Mouse (Mus musculus) forebrain, postnatal 0 days (tissue): ENCODE measurements around the gene Cxcl10. TPM values are rescaled to one million over a fixed set of nuclear protein-coding genes. Genes with fewer than 3 reads are reported as not detected.

Source experiments
- ATAC-seq: fragments of 200-750 bp; cut with Nextera tagmentation; 2 replicates; pipeline ENCODE4 v1.8.0; 2017; ENCODE audit warnings: mild to moderate bottlenecking, moderate library complexity
- DNase-seq: peaks from one replicate; pipeline ENCODE4 v3.0.0-alpha.2; 2015
- H3K27ac ChIP-seq: fragments of 300-500 bp; sonication (generic); 2 replicates; pipeline ENCODE4 v1.5.1; 2014; ENCODE audit warnings: low read depth, mild to moderate bottlenecking, antibody characterized with exemption, low read length, moderate library complexity, mixed read lengths
- H3K27me3 ChIP-seq: fragments of 300-500 bp; sonication (generic); 2 replicates; pipeline ENCODE4 v1.6.1; 2014; ENCODE audit warnings: mild to moderate bottlenecking, low read length, mixed read lengths; ENCODE audit not compliant: insufficient read depth
- H3K36me3 ChIP-seq: fragments of 300-500 bp; sonication (generic); 2 replicates; pipeline ENCODE4 v1.6.1; 2014; ENCODE audit warnings: mild to moderate bottlenecking, moderate library complexity; ENCODE audit not compliant: insufficient read depth
- H3K4me1 ChIP-seq: fragments of 300-500 bp; sonication (generic); 2 replicates; pipeline ENCODE4 v1.6.1; 2014; ENCODE audit warnings: antibody characterized with exemption; ENCODE audit not compliant: insufficient read depth
- H3K4me2 ChIP-seq: fragments of 300-500 bp; sonication (generic); 2 replicates; pipeline ENCODE4 v1.6.1; 2014; ENCODE audit warnings: low read depth, mild to moderate bottlenecking, moderate library complexity
- H3K4me3 ChIP-seq: fragments of 300-500 bp; sonication (generic); 2 replicates; pipeline ENCODE4 v1.5.1; 2014; ENCODE audit warnings: low read depth, low read length, mixed read lengths
- H3K9ac ChIP-seq: fragments of 300-500 bp; sonication (generic); 2 replicates; pipeline ENCODE4 v1.6.1; 2014; ENCODE audit warnings: mild to moderate bottlenecking
- H3K9me3 ChIP-seq: fragments of 300-500 bp; sonication (generic); 2 replicates; pipeline ENCODE4 v1.6.1; 2016; ENCODE audit warnings: low read length
- CTCF ChIP-seq: sonication (generic); IDR thresholded peaks from 2 replicates; pipeline ENCODE4 v1.5.1; 2016; ENCODE audit warnings: antibody characterized with exemption, control low read depth, low read depth
- WGBS: fragments of 180-500 bp; shearing (Covaris S2); extraction: QIAGEN DNeasy Blood & Tissue Kit; methylation state at CpG from one replicate; pipeline ENCODE4 v1.1.7; 2014; 5-methylcytosine and 5-hydroxymethylcytosine counted together
- polyA plus RNA-seq: library from polyadenylated mRNA; unstranded; fragments of >200 nt; fragmentation: Nextera tagmentation; extraction: Ambion mirVana; gene quantifications from 2 replicates; pipeline ENCODE4 v1.2.1, GENCODE M21; 2015
- total RNA-seq: library from RNA; depleted of rRNA; stranded (reverse); fragments of >200 nt; gene quantifications from 2 replicates; pipeline ENCODE4 v1.2.3, GENCODE M21; 2014

Gene Cxcl10
- total and polyA plus RNA-seq, 2 experiments from 2014 or later: 0.28 to 0.86 TPM

- Histone ChIP-seq H3K27me3 (no peaks in the 10 kb centered on the region), H3K4me3 (no peak overlapping the region), H3K4me1 (no peaks in the 10 kb centered on the region), H3K36me3 (no peaks in the 10 kb centered on the region), H3K4me2 (peak overlapping the region; percentile 30), H3K27ac (no peak overlapping the region), H3K9me3 (no peaks in the 10 kb centered on the region), H3K9ac (no peak overlapping the region)
- ATAC-seq (no peak), DNase-seq (peak; percentile 32)
- no peak for TF ChIP-seq CTCF
- WGBS: 30% methylated on average over 9 of the region's 9 CpGs
These were observed 16.3 kb downstream of the Cxcl10 start for GRCm38 (mm10) chr5:92332359-92332840.

GRCm38 (mm10) chr5:92331635-92332338 lies 16.9 kb downstream of the Cxcl10 start, which contains the start of gene Art3:
Gene Art3, plus strand, starts transcription at chr5:92331827.
- H3K4me3 ChIP-seq: no peak within 1 kb of the TSS
- TF ChIP-seq CTCF: no peak
- H3K27ac ChIP-seq: no peak within 1 kb of the TSS
- H3K9ac ChIP-seq: no peak within 1 kb of the TSS
- H3K4me2 ChIP-seq: peak within 1 kb of the TSS; percentile 30
- DNase-seq (no peak), ATAC-seq (no peak)
- H3K9me3 ChIP-seq: no peaks in the 10 kb centered on the region
- WGBS: 93% methylated on average over 17 of the region's 17 CpGs
- H3K4me1 ChIP-seq: no peaks in the 10 kb centered on the region
- no peaks in the 10 kb centered on the region for H3K36me3 ChIP-seq
- no peaks in the 10 kb centered on the region for H3K27me3 ChIP-seq

GRCm38 (mm10) chr5:92331122-92331521 lies 17.6 kb downstream of the Cxcl10 start:
- Histone ChIP-seq H3K36me3 (no peaks in the 10 kb centered on the region), H3K4me1 (no peaks in the 10 kb centered on the region), H3K27me3 (no peaks in the 10 kb centered on the region), H3K4me3 (no peak overlapping the region), H3K4me2 (no peak overlapping the region), H3K27ac (no peak overlapping the region), H3K9ac (no peak overlapping the region), H3K9me3 (no peaks in the 10 kb centered on the region)
- 91% methylated on average over 12 of the region's 12 CpGs for WGBS
- TF ChIP-seq CTCF: no peak
- DNase-seq (no peak), ATAC-seq (no peak)

- no peak within 1 kb of the TSS for H3K4me3 ChIP-seq
- no peak for DNase-seq
- no peak for TF ChIP-seq CTCF
- no peak within 1 kb of the TSS for H3K27ac ChIP-seq
- H3K9me3 ChIP-seq: no peaks in the 10 kb centered on the region
- H3K36me3 ChIP-seq: no peaks in the 10 kb centered on the region
- no peak for ATAC-seq
- H3K9ac ChIP-seq: no peak within 1 kb of the TSS
- 88% methylated on average over 7 of the region's 7 CpGs for WGBS
- H3K27me3 ChIP-seq: no peaks in the 10 kb centered on the region; the same call in 1 of the 2 replicates
- H3K4me1 ChIP-seq: no peaks in the 10 kb centered on the region
- no peak within 1 kb of the TSS for H3K4me2 ChIP-seq
These were observed 20.8 kb downstream of the Cxcl10 start, which contains the start of gene Cxcl9 for GRCm38 (mm10) chr5:92327929-92328328. Gene Cxcl9, minus strand, starts transcription at chr5:92328079.

GRCm38 (mm10) chr5:92327367-92327766 lies 21.3 kb downstream of the Cxcl10 start:
- DNase-seq: no peak
- no peak for TF ChIP-seq CTCF
- WGBS: 85% methylated on average over 6 of the region's 6 CpGs
- Histone ChIP-seq H3K4me1 (no peaks in the 10 kb centered on the region), H3K36me3 (no peaks in the 10 kb centered on the region), H3K4me2 (no peak overlapping the region), H3K9ac (no peak overlapping the region), H3K27me3 (no peaks in the 10 kb centered on the region; the same call in 1 of the 2 replicates), H3K9me3 (no peaks in the 10 kb centered on the region), H3K27ac (no peak overlapping the region), H3K4me3 (no peak overlapping the region)
- ATAC-seq: no peak

GRCm38 (mm10) chr5:92323264-92323663 lies 25.4 kb downstream of the Cxcl10 start:
- H3K27ac ChIP-seq: no peak overlapping the region
- H3K9ac ChIP-seq: no peak overlapping the region
- no peak overlapping the region for H3K4me3 ChIP-seq
- ATAC-seq: no peak
- WGBS: 70% methylated on average over 5 of the region's 5 CpGs
- no peaks in the 10 kb centered on the region for H3K4me1 ChIP-seq
- H3K4me2 ChIP-seq: no peak overlapping the region
- H3K36me3 ChIP-seq: no peaks in the 10 kb centered on the region
- H3K27me3 ChIP-seq: no peaks in the 10 kb centered on the region; the same call in 1 of the 2 replicates
- DNase-seq: peak; percentile 3
- TF ChIP-seq CTCF: no peak
- no peaks in the 10 kb centered on the region for H3K9me3 ChIP-seq

GRCm38 (mm10) chr5:92322612-92323011 lies 26.1 kb downstream of the Cxcl10 start:
- DNase-seq (no peak), ATAC-seq (no peak)
- Histone ChIP-seq H3K4me3 (no peak overlapping the region), H3K4me1 (no peaks in the 10 kb centered on the region), H3K27ac (no peak overlapping the region), H3K36me3 (no peaks in the 10 kb centered on the region), H3K4me2 (no peak overlapping the region), H3K27me3 (no peaks in the 10 kb centered on the region; the same call in 1 of the 2 replicates), H3K9me3 (no peaks in the 10 kb centered on the region), H3K9ac (no peak overlapping the region)
- WGBS: 91% methylated on average over 4 of the region's 4 CpGs
- no peak for TF ChIP-seq CTCF
